ENCODE assay signal across 9 mouse cellular contexts in genomic region chr5:125385215-125385940, GRCm38 (mm10). TPM values are rescaled to one million over a fixed set of nuclear protein-coding genes. Genes with fewer than 3 reads are reported as not detected.
A peak's percentile ranks its signal among the peaks of the same experiment; 100 is the strongest.
DNase-seq lines count a peak whose midpoint lies in the region; ATAC-seq and TF ChIP-seq lines count a peak whose summit lies in the region.
"Had no signal": no experiment of that assay in that cellular context is flagged by ENCODE, and none has a peak within 500 bp of the region (broad histone marks: within the 10 kb centered on the region; RNA-seq: fewer than 3 reads in every experiment).

No protein-coding gene starts in this region.

- 78% methylated on average over 8 of the region's 8 CpGs for WGBS in hindbrain, embryonic 12.5 days
- WGBS in hindbrain, embryonic 11.5 days: 86% methylated on average over 8 of the region's 8 CpGs
- 73% methylated on average over 8 of the region's 8 CpGs for WGBS in midbrain, embryonic 14.5 days
- 65% methylated on average over 8 of the region's 8 CpGs for WGBS in midbrain, postnatal 0 days
- 67% methylated on average over 8 of the region's 8 CpGs for WGBS in hindbrain, postnatal 0 days

- H3K27ac ChIP-seq in hindbrain, embryonic 12.5 days: no peak overlapping the region
- no peak overlapping the region for H3K27ac ChIP-seq in hindbrain, embryonic 11.5 days (ENCODE audit: low read depth, low read length)
- no peak overlapping the region for H3K27ac ChIP-seq in midbrain, embryonic 14.5 days (replicated peaks; ENCODE audit: low read depth, low read length)
- no peak overlapping the region for H3K27ac ChIP-seq in midbrain, postnatal 0 days (ENCODE audit: low read depth, low read length)
- H3K27ac ChIP-seq in hindbrain, postnatal 0 days: no peak overlapping the region

- peaks cover 25% of the 10 kb centered on the region for H3K4me1 ChIP-seq in hindbrain, embryonic 12.5 days
- H3K4me1 ChIP-seq in hindbrain, embryonic 11.5 days (replicated peaks; ENCODE audit: control insufficient read depth, insufficient read depth, low read length): peaks cover 2% of the 10 kb centered on the region; the same call in 1 of the 2 replicates
- peaks cover 27% of the 10 kb centered on the region for H3K4me1 ChIP-seq in midbrain, embryonic 14.5 days (ENCODE audit: control insufficient read depth, insufficient read depth, low read length)
- H3K4me1 ChIP-seq in midbrain, postnatal 0 days (ENCODE audit: insufficient read depth, low read length): peaks cover 5% of the 10 kb centered on the region; the same call in 1 of the 2 replicates
- H3K4me1 ChIP-seq in hindbrain, postnatal 0 days (ENCODE audit: insufficient read depth, low read length): 0 out of 2 replicates have a peak, but pooled peaks cover under 1% of the 10 kb centered on the region

- no peak for DNase-seq in hindbrain, embryonic 11.5 days (ENCODE audit: low spot score)
- DNase-seq in midbrain, embryonic 14.5 days: no peak
- DNase-seq in midbrain, postnatal 0 days (ENCODE audit: low spot score): no peak
- DNase-seq in hindbrain, postnatal 0 days (ENCODE audit: low spot score): no peak
- no peak for DNase-seq in thymus, postnatal 4 days
- no peak for DNase-seq in left cerebral cortex, postnatal 25 days (ENCODE audit: low spot score in 2 of 2)

- TF ChIP-seq CTCF in midbrain, postnatal 0 days (IDR thresholded peaks at IDR 0.05): no peak
- TF ChIP-seq CTCF in hindbrain, postnatal 0 days (IDR thresholded peaks at IDR 0.05; ENCODE audit: low read depth): peak; percentile 18; the same call in 1 of the 2 replicates

- H3K9me3 ChIP-seq in hindbrain, embryonic 12.5 days (replicated peaks): no peaks in the 10 kb centered on the region
- H3K9me3 ChIP-seq in hindbrain, embryonic 11.5 days (ENCODE audit: control insufficient read depth, low read length): no peaks in the 10 kb centered on the region
- H3K9me3 ChIP-seq in midbrain, embryonic 14.5 days (ENCODE audit: control insufficient read depth, low read length): no peaks in the 10 kb centered on the region
- H3K9me3 ChIP-seq in midbrain, postnatal 0 days (ENCODE audit: low read length): no peaks in the 10 kb centered on the region
- H3K9me3 ChIP-seq in hindbrain, postnatal 0 days (ENCODE audit: low read length): no peaks in the 10 kb centered on the region

- no peak for ATAC-seq in hindbrain, embryonic 12.5 days (ENCODE audit: low FRiP score)
- no peak for ATAC-seq in hindbrain, embryonic 11.5 days (ENCODE audit: low FRiP score)
- ATAC-seq in midbrain, embryonic 14.5 days (ENCODE audit: low FRiP score, low TSS enrichment): no peak
- ATAC-seq in midbrain, postnatal 0 days (ENCODE audit: low FRiP score): no peak
- ATAC-seq in hindbrain, postnatal 0 days: no peak

- H3K4me3 ChIP-seq in hindbrain, embryonic 12.5 days: no peak overlapping the region
- no peak overlapping the region for H3K4me3 ChIP-seq in hindbrain, embryonic 11.5 days (ENCODE audit: low read depth, low read length)
- H3K4me3 ChIP-seq in midbrain, embryonic 14.5 days (replicated peaks; ENCODE audit: low read depth, low read length): no peak overlapping the region
- no peak overlapping the region for H3K4me3 ChIP-seq in midbrain, postnatal 0 days (ENCODE audit: low read depth, low read length)
- no peak overlapping the region for H3K4me3 ChIP-seq in hindbrain, postnatal 0 days (ENCODE audit: low read length)

- H3K9ac ChIP-seq in hindbrain, embryonic 12.5 days: no peak overlapping the region
- no peak overlapping the region for H3K9ac ChIP-seq in hindbrain, embryonic 11.5 days (ENCODE audit: low read depth, low read length)
- H3K9ac ChIP-seq in midbrain, embryonic 14.5 days (replicated peaks; ENCODE audit: low read length): no peak overlapping the region
- no peak overlapping the region for H3K9ac ChIP-seq in midbrain, postnatal 0 days (replicated peaks; ENCODE audit: low read length, poor library complexity, severe bottlenecking)
- no peak overlapping the region for H3K9ac ChIP-seq in hindbrain, postnatal 0 days (replicated peaks; ENCODE audit: low read length)

- H3K36me3 ChIP-seq in hindbrain, embryonic 12.5 days: peaks cover 18% of the 10 kb centered on the region
- H3K36me3 ChIP-seq in hindbrain, embryonic 11.5 days (ENCODE audit: control insufficient read depth, insufficient read depth, low read length): no peaks in the 10 kb centered on the region
- peaks cover 21% of the 10 kb centered on the region for H3K36me3 ChIP-seq in midbrain, embryonic 14.5 days (ENCODE audit: control insufficient read depth, insufficient read depth, low read length)
- peaks cover 6% of the 10 kb centered on the region for H3K36me3 ChIP-seq in midbrain, postnatal 0 days (ENCODE audit: insufficient read depth, low read length)
- H3K36me3 ChIP-seq in hindbrain, postnatal 0 days (ENCODE audit: insufficient read depth, low read length): peaks cover 17% of the 10 kb centered on the region

- H3K4me2 ChIP-seq in hindbrain, embryonic 12.5 days (replicated peaks): 0 out of 2 replicates have a peak overlapping the region, but pooled peaks have one; percentile 24
- H3K4me2 ChIP-seq in hindbrain, embryonic 11.5 days (replicated peaks; ENCODE audit: low read depth, low read length): no peak overlapping the region
- peak overlapping the region; percentile 20 for H3K4me2 ChIP-seq in midbrain, embryonic 14.5 days (ENCODE audit: low read length)
- H3K4me2 ChIP-seq in midbrain, postnatal 0 days (ENCODE audit: low read depth, low read length, poor library complexity, severe bottlenecking): no peak overlapping the region; the same call in 1 of the 2 replicates
- peak overlapping the region; percentile 34; the same call in 1 of the 2 replicates for H3K4me2 ChIP-seq in hindbrain, postnatal 0 days (ENCODE audit: low read depth, low read length)

- intact Hi-C loops in left cerebral cortex, postnatal 25 days (cut with DNase I): no loop called here

- H3K27me3 ChIP-seq in hindbrain, embryonic 12.5 days: no peaks in the 10 kb centered on the region
- no peaks in the 10 kb centered on the region for H3K27me3 ChIP-seq in hindbrain, embryonic 11.5 days (ENCODE audit: control insufficient read depth, insufficient read depth, low read length)
- no peaks in the 10 kb centered on the region for H3K27me3 ChIP-seq in midbrain, embryonic 14.5 days (ENCODE audit: control insufficient read depth, insufficient read depth, low read length)
- no peaks in the 10 kb centered on the region for H3K27me3 ChIP-seq in midbrain, postnatal 0 days (ENCODE audit: insufficient read depth, low read length)
- H3K27me3 ChIP-seq in hindbrain, postnatal 0 days (ENCODE audit: insufficient read depth, low read length): no peaks in the 10 kb centered on the region

RNA-seq across cellular contexts. Expression of gene Gm10382, which starts 3.7 kb away (rescaled TPM):
- 0.58 and 0.82 TPM in 2 replicates for polyA plus RNA-seq in hindbrain, embryonic 12.5 days (2016; fragmentation: Nextera tagmentation; extraction: Ambion mirVana)
- polyA plus RNA-seq in hindbrain, embryonic 11.5 days (2014; fragmentation: Nextera tagmentation; extraction: Ambion mirVana): 0.59 TPM in 1 of 2 replicates, not detected in the other
- polyA plus RNA-seq in midbrain, embryonic 14.5 days (2014; fragmentation: Nextera tagmentation; extraction: Ambion mirVana): 0.42 and 0.58 TPM in 2 replicates
- not detected in 2 replicates for total RNA-seq in midbrain, postnatal 0 days (2014; rRNA removed)
- 0.67 and 0.83 TPM in 2 replicates for polyA plus RNA-seq in midbrain, postnatal 0 days (2015; fragmentation: Nextera tagmentation; extraction: Ambion mirVana)
- 1.3 TPM in 1 of 2 replicates, not detected in the other for total RNA-seq in hindbrain, postnatal 0 days (2014; rRNA removed)
- polyA plus RNA-seq in hindbrain, postnatal 0 days (2015; fragmentation: Nextera tagmentation; extraction: Ambion mirVana): 0.48 and 0.66 TPM in 2 replicates
- total RNA-seq in left cerebral cortex, postnatal 25 days (2021): under 1 TPM in 1 of 2 experiments, not detected in 1; 0.46 TPM
- total RNA-seq: heart, postnatal 10 days had no signal
- polyA plus RNA-seq: embryonic facial prominence, embryonic 11.5 days had no signal

RNA-seq across cellular contexts. Expression of gene Ubc, which starts 4.6 kb away (rescaled TPM):
- 1,117 and 1,167 TPM in 2 replicates for polyA plus RNA-seq in hindbrain, embryonic 12.5 days (2016; fragmentation: Nextera tagmentation; extraction: Ambion mirVana)
- 1,074 and 1,099 TPM in 2 replicates for polyA plus RNA-seq in hindbrain, embryonic 11.5 days (2014; fragmentation: Nextera tagmentation; extraction: Ambion mirVana)
- polyA plus RNA-seq in midbrain, embryonic 14.5 days (2014; fragmentation: Nextera tagmentation; extraction: Ambion mirVana): 1,251 and 1,332 TPM in 2 replicates
- total RNA-seq in midbrain, postnatal 0 days (2014; rRNA removed): 915 and 958 TPM in 2 replicates
- polyA plus RNA-seq in midbrain, postnatal 0 days (2015; fragmentation: Nextera tagmentation; extraction: Ambion mirVana): 1,268 and 1,306 TPM in 2 replicates
- total RNA-seq in hindbrain, postnatal 0 days (2014; rRNA removed): 911 and 1,042 TPM in 2 replicates
- polyA plus RNA-seq in hindbrain, postnatal 0 days (2015; fragmentation: Nextera tagmentation; extraction: Ambion mirVana): 1,155 and 1,219 TPM in 2 replicates
- 100 to 1,000 TPM; 810 to 811 TPM for total RNA-seq in left cerebral cortex, postnatal 25 days (2021)

RNA-seq across cellular contexts. Expression of gene Scarb1, which starts 44.5 kb away (rescaled TPM):
- 28.6 and 29.7 TPM in 2 replicates for polyA plus RNA-seq in hindbrain, embryonic 12.5 days (2016; fragmentation: Nextera tagmentation; extraction: Ambion mirVana)
- polyA plus RNA-seq in hindbrain, embryonic 11.5 days (2014; fragmentation: Nextera tagmentation; extraction: Ambion mirVana): 20.4 and 22.6 TPM in 2 replicates
- polyA plus RNA-seq in midbrain, embryonic 14.5 days (2014; fragmentation: Nextera tagmentation; extraction: Ambion mirVana): 22.8 and 26.8 TPM in 2 replicates
- total RNA-seq in midbrain, postnatal 0 days (2014; rRNA removed): 60.2 and 74.0 TPM in 2 replicates
- polyA plus RNA-seq in midbrain, postnatal 0 days (2015; fragmentation: Nextera tagmentation; extraction: Ambion mirVana): 57.7 and 57.9 TPM in 2 replicates
- 70.3 and 71.7 TPM in 2 replicates for total RNA-seq in hindbrain, postnatal 0 days (2014; rRNA removed)
- polyA plus RNA-seq in hindbrain, postnatal 0 days (2015; fragmentation: Nextera tagmentation; extraction: Ambion mirVana): 53.9 and 56.1 TPM in 2 replicates
- 10 to 100 TPM; 24.6 to 28.9 TPM for total RNA-seq in left cerebral cortex, postnatal 25 days (2021)

RNA-seq across cellular contexts. Expression of gene Dhx37, which starts 48.5 kb away (rescaled TPM):
- polyA plus RNA-seq in hindbrain, embryonic 12.5 days (2016; fragmentation: Nextera tagmentation; extraction: Ambion mirVana): 16.7 and 18.0 TPM in 2 replicates
- polyA plus RNA-seq in hindbrain, embryonic 11.5 days (2014; fragmentation: Nextera tagmentation; extraction: Ambion mirVana): 10.4 and 12.5 TPM in 2 replicates
- 8.5 and 9.8 TPM in 2 replicates for polyA plus RNA-seq in midbrain, embryonic 14.5 days (2014; fragmentation: Nextera tagmentation; extraction: Ambion mirVana)
- total RNA-seq in midbrain, postnatal 0 days (2014; rRNA removed): 17.8 and 32.9 TPM in 2 replicates
- polyA plus RNA-seq in midbrain, postnatal 0 days (2015; fragmentation: Nextera tagmentation; extraction: Ambion mirVana): 10.9 TPM in 2 replicates
- 15.8 and 27.5 TPM in 2 replicates for total RNA-seq in hindbrain, postnatal 0 days (2014; rRNA removed)
- 8.0 and 9.8 TPM in 2 replicates for polyA plus RNA-seq in hindbrain, postnatal 0 days (2015; fragmentation: Nextera tagmentation; extraction: Ambion mirVana)
- 10 to 100 TPM; 11.4 to 15.2 TPM for total RNA-seq in left cerebral cortex, postnatal 25 days (2021)

RNA-seq across cellular contexts. Expression of gene Bri3bp, which starts 56.0 kb away (rescaled TPM):
- 38.1 and 39.9 TPM in 2 replicates for polyA plus RNA-seq in hindbrain, embryonic 12.5 days (2016; fragmentation: Nextera tagmentation; extraction: Ambion mirVana)
- polyA plus RNA-seq in hindbrain, embryonic 11.5 days (2014; fragmentation: Nextera tagmentation; extraction: Ambion mirVana): 30.1 and 30.8 TPM in 2 replicates
- 26.8 and 37.8 TPM in 2 replicates for polyA plus RNA-seq in midbrain, embryonic 14.5 days (2014; fragmentation: Nextera tagmentation; extraction: Ambion mirVana)
- total RNA-seq in midbrain, postnatal 0 days (2014; rRNA removed): 89.5 and 96.0 TPM in 2 replicates
- polyA plus RNA-seq in midbrain, postnatal 0 days (2015; fragmentation: Nextera tagmentation; extraction: Ambion mirVana): 42.3 and 43.9 TPM in 2 replicates
- 89.3 and 91.2 TPM in 2 replicates for total RNA-seq in hindbrain, postnatal 0 days (2014; rRNA removed)
- polyA plus RNA-seq in hindbrain, postnatal 0 days (2015; fragmentation: Nextera tagmentation; extraction: Ambion mirVana): 41.7 and 44.2 TPM in 2 replicates
- 10 to 100 TPM; 92.5 to 95.3 TPM for total RNA-seq in left cerebral cortex, postnatal 25 days (2021)

Comparison
In these comparisons a context has a peak if more than half of its experiments do, and no peak if none do; other contexts are left out.
1. H3K4me2 ChIP-seq: peak in hindbrain, embryonic 12.5 days (single experiment), midbrain, embryonic 14.5 days (single experiment) and hindbrain, postnatal 0 days (single experiment); none in hindbrain, embryonic 11.5 days (single experiment) and midbrain, postnatal 0 days (single experiment).